In the genomic region with DNA sequence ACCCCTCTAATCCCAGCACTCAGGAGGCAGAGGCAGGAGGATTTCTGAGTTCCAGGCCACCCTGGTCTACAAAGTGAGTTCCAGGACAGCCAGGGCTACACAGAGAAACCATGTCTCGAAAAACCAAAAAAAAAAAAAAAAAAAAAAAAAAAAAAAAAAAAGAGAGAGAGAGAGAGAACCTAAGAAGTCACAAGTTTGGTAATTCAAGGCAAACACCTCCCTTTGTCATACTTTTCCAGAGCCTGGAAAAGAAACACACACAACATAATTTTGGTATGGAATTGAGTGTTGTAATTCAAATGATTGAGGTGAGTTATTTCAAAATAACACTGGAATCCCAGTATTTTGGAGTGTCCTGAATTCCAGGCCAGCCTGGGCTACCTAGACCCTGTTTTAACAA, we compare ENCODE assay signal across 24 mouse cellular contexts. TPM values are rescaled to one million over a fixed set of nuclear protein-coding genes. Genes with fewer than 3 reads are reported as not detected.
DNase-seq lines count a peak whose midpoint lies in the region; ATAC-seq and TF ChIP-seq lines count a peak whose summit lies in the region.
"Not testable (repeated sequence)": the region's sequence is repeated elsewhere in the genome, so short reads cannot be mapped to it uniquely, and the experiment has no call there.
"Had no signal": no experiment of that assay in that cellular context is flagged by ENCODE, and none has a peak within 500 bp of the region (broad histone marks: within the 10 kb centered on the region; RNA-seq: fewer than 3 reads in every experiment).

No protein-coding gene starts in this region.

- H3K4me3 ChIP-seq in CH12.LX (replicated peaks in 1 of 3; ENCODE audit: low read depth in 2 of 3, low read length in 2 of 3, poor library complexity in 1 of 3); embryonic facial prominence, embryonic 13.5 days; heart, embryonic 15.5 days; layer of hippocampus, adult 2 months; liver, embryonic 13.5 days (replicated peaks); lung, embryonic 15.5 days; neural tube, embryonic 13.5 days: not testable (repeated sequence)

- not testable (repeated sequence) for ATAC-seq in embryonic facial prominence, embryonic 13.5 days (ENCODE audit: insufficient number of reproducible peaks, insufficient read depth, low FRiP score, low TSS enrichment, low read depth); heart, embryonic 15.5 days (replicated peaks; ENCODE audit: insufficient number of reproducible peaks, insufficient read depth, low FRiP score, low read depth); liver, embryonic 13.5 days (ENCODE audit: low read depth); lung, embryonic 15.5 days (ENCODE audit: borderline replicate concordance, extremely low read depth, low FRiP score, low TSS enrichment); neural tube, embryonic 13.5 days (ENCODE audit: low read depth)

- peaks cover 12% of the 10 kb centered on the region; the same call in 1 of the 2 replicates for H3K79me2 ChIP-seq in CH12.LX (replicated peaks; ENCODE audit: control insufficient read depth, extremely low read depth, insufficient read depth, poor library complexity, severe bottlenecking)

- peaks cover 3 to 25% of the 10 kb centered on the region in 2 experiments; a peak in 3 of 4 replicates for H3K4me1 ChIP-seq in CH12.LX (ENCODE audit: control insufficient read depth in 1 of 2, insufficient read depth in 2 of 2)
- H3K4me1 ChIP-seq in embryonic facial prominence, embryonic 13.5 days; heart, embryonic 15.5 days (replicated peaks): not testable (repeated sequence)
- peaks cover 27% of the 10 kb centered on the region for H3K4me1 ChIP-seq in liver, embryonic 13.5 days (replicated peaks)
- H3K4me1 ChIP-seq in lung, embryonic 15.5 days = peaks cover 12% of the 10 kb centered on the region; the same call in 1 of the 2 replicates
- H3K4me1 ChIP-seq in neural tube, embryonic 13.5 days (replicated peaks) = peaks cover 17% of the 10 kb centered on the region

- not testable (repeated sequence) for TF ChIP-seq POLR2A in CH12.LX (IDR thresholded peaks at IDR 0.05; ENCODE audit: low read depth, low read length)

- H3K27ac ChIP-seq in CH12.LX (ENCODE audit: insufficient read depth, low read depth); embryonic facial prominence, embryonic 13.5 days; heart, embryonic 15.5 days; liver, embryonic 13.5 days; lung, embryonic 15.5 days; neural tube, embryonic 13.5 days (replicated peaks): not testable (repeated sequence)
- H3K27ac ChIP-seq in layer of hippocampus, adult 2 months = peak overlapping the region; percentile 98

- 80% methylated on average over 1 of the region's 1 CpGs for WGBS in embryonic facial prominence, embryonic 13.5 days
- 56% methylated on average over 1 of the region's 1 CpGs for WGBS in heart, embryonic 15.5 days
- 54% methylated on average over 1 of the region's 1 CpGs for WGBS in liver, embryonic 13.5 days (ENCODE audit: insufficient replicate concordance)
- WGBS in lung, embryonic 15.5 days = 46% methylated on average over 1 of the region's 1 CpGs
- WGBS in neural tube, embryonic 13.5 days = 82% methylated on average over 1 of the region's 1 CpGs

- peaks cover 22 to 54% of the 10 kb centered on the region in 2 experiments for H3K36me3 ChIP-seq in CH12.LX (replicated peaks in 1 of 2; ENCODE audit: control insufficient read depth in 1 of 2, insufficient read depth in 1 of 2, low read length in 1 of 2)
- peaks cover 16% of the 10 kb centered on the region for H3K36me3 ChIP-seq in embryonic facial prominence, embryonic 13.5 days
- H3K36me3 ChIP-seq in heart, embryonic 15.5 days = not testable (repeated sequence)
- peaks cover 26% of the 10 kb centered on the region for H3K36me3 ChIP-seq in liver, embryonic 13.5 days
- 0 out of 2 replicates have a peak, but pooled peaks cover 21% of the 10 kb centered on the region for H3K36me3 ChIP-seq in lung, embryonic 15.5 days
- H3K36me3 ChIP-seq in neural tube, embryonic 13.5 days = peaks cover 17% of the 10 kb centered on the region

- dilution Hi-C loops in CH12.LX (cut with MboI; ENCODE audit: extremely low pct_ligation_motif_present, extremely low pct_unique_long_range_greater_than_20kb, low sequenced_read_pairs) = not testable (repeated sequence)

- peak overlapping the region; percentile 72; the same call in 1 of the 2 replicates for H3K4me2 ChIP-seq in CH12.LX (ENCODE audit: insufficient read depth, low read depth, poor library complexity, severe bottlenecking)
- 0 out of 2 replicates have a peak overlapping the region, but pooled peaks have one; percentile 69 for H3K4me2 ChIP-seq in embryonic facial prominence, embryonic 13.5 days
- H3K4me2 ChIP-seq in heart, embryonic 15.5 days = peak overlapping the region; percentile 83; the same call in 1 of the 2 replicates
- H3K4me2 ChIP-seq in liver, embryonic 13.5 days = peak overlapping the region; percentile 90; the same call in 1 of the 2 replicates
- peak overlapping the region; percentile 85 for H3K4me2 ChIP-seq in lung, embryonic 15.5 days
- peak overlapping the region; percentile 64; the same call in 1 of the 2 replicates for H3K4me2 ChIP-seq in neural tube, embryonic 13.5 days

- DNase-seq in CH12.LX (ENCODE audit: extremely low read depth); layer of hippocampus, adult 2 months (ENCODE audit: low spot score in 2 of 2); liver, embryonic 13.5 days: not testable (repeated sequence)

- in situ Hi-C loops in CH12.LX (cut with MboI; ENCODE audit: low pct_ligation_motif_present, low pct_unique_long_range_greater_than_20kb, low sequenced_read_pairs) = not testable (repeated sequence)

- not testable (repeated sequence) for TF ChIP-seq CTCF in CH12.LX (conservative IDR thresholded peaks at IDR 0.05 in 1 of 2, IDR thresholded peaks at IDR 0.05 in 1 of 2; ENCODE audit: low read depth in 2 of 2, low read length in 2 of 2); layer of hippocampus, adult 2 months (conservative IDR thresholded peaks at IDR 0.05)

- not testable (repeated sequence) for H3K9me3 ChIP-seq in CH12.LX (replicated peaks; ENCODE audit: low read length); embryonic facial prominence, embryonic 13.5 days; heart, embryonic 15.5 days (replicated peaks); liver, embryonic 13.5 days (replicated peaks); lung, embryonic 15.5 days; neural tube, embryonic 13.5 days

- not testable (repeated sequence) for H3K27me3 ChIP-seq in CH12.LX (replicated peaks); embryonic facial prominence, embryonic 13.5 days; heart, embryonic 15.5 days; liver, embryonic 13.5 days; lung, embryonic 15.5 days; neural tube, embryonic 13.5 days

- not testable (repeated sequence) for TF ChIP-seq RAD21 in CH12.LX (IDR thresholded peaks at IDR 0.05; ENCODE audit: low read depth, low read length)

- not testable (repeated sequence) for H3K9ac ChIP-seq in CH12.LX (ENCODE audit: insufficient read depth, low read depth); embryonic facial prominence, embryonic 13.5 days; heart, embryonic 15.5 days; liver, embryonic 13.5 days; lung, embryonic 15.5 days; neural tube, embryonic 13.5 days

- TF ChIP-seq EP300 in CH12.LX (IDR thresholded peaks at IDR 0.05; ENCODE audit: low read length) = not testable (repeated sequence)

TF ChIP-seq in CH12.LX, 34 proteins besides CTCF, POLR2A, EP300 and RAD21:
- peak; percentile 63; the same call in 1 of the 2 replicates for TF ChIP-seq ZNF384 (IDR thresholded peaks at IDR 0.05; ENCODE audit: low read depth, low read length)

RNA-seq across cellular contexts. Expression of gene Pisd, which starts 1.0 kb away (rescaled TPM):
- total RNA-seq in CH12.LX (2012; rRNA removed) (45.2 and 48.5 TPM in 2 replicates), CH12.LX (2014; rRNA removed) (54.4 and 57.1 TPM in 2 replicates)
- polyA plus RNA-seq in CH12.LX (2012; ENCODE audit: insufficient read length, low read depth) = 52.1 and 54.8 TPM in 2 replicates
- 51.2 and 56.4 TPM in 2 replicates for polyA plus RNA-seq in embryonic facial prominence, embryonic 13.5 days (2015; fragmentation: Nextera tagmentation; extraction: Ambion mirVana)
- polyA plus RNA-seq in heart, embryonic 15.5 days (2015; fragmentation: Nextera tagmentation; extraction: Ambion mirVana) = 38.7 and 49.8 TPM in 2 replicates
- 10 to 100 TPM; 61.7 to 67.0 TPM for total RNA-seq in layer of hippocampus, adult 2 months (2021)
- 35.2 and 37.9 TPM in 2 replicates for polyA plus RNA-seq in liver, embryonic 13.5 days (2015; fragmentation: Nextera tagmentation; extraction: Ambion mirVana)
- 63.5 and 65.4 TPM in 2 replicates for polyA plus RNA-seq in lung, embryonic 15.5 days (2015; fragmentation: Nextera tagmentation; extraction: Ambion mirVana)
- 82.2 and 82.6 TPM in 2 replicates for polyA plus RNA-seq in neural tube, embryonic 13.5 days (2015; fragmentation: Nextera tagmentation; extraction: Ambion mirVana)

RNA-seq across cellular contexts. Expression of gene Gm20671, which starts 40.5 kb away (rescaled TPM):
- 0.81 TPM in 1 of 2 replicates, not detected in the other for total RNA-seq in CH12.LX (2012; rRNA removed)
- not detected in 2 replicates for total RNA-seq in CH12.LX (2014; rRNA removed)
- not detected in 2 replicates for polyA plus RNA-seq in CH12.LX (2012; ENCODE audit: insufficient read length, low read depth)
- polyA plus RNA-seq in embryonic facial prominence, embryonic 13.5 days (2015; fragmentation: Nextera tagmentation; extraction: Ambion mirVana) = not detected in 2 replicates
- polyA plus RNA-seq in heart, embryonic 15.5 days (2015; fragmentation: Nextera tagmentation; extraction: Ambion mirVana) = not detected in 2 replicates
- not detected for total RNA-seq in layer of hippocampus, adult 2 months (2021)
- polyA plus RNA-seq in liver, embryonic 13.5 days (2015; fragmentation: Nextera tagmentation; extraction: Ambion mirVana) = not detected in 2 replicates
- not detected in 2 replicates for polyA plus RNA-seq in lung, embryonic 15.5 days (2015; fragmentation: Nextera tagmentation; extraction: Ambion mirVana)
- polyA plus RNA-seq in neural tube, embryonic 13.5 days (2015; fragmentation: Nextera tagmentation; extraction: Ambion mirVana) = not detected in 2 replicates
- total RNA-seq: adrenal gland, adult 8-10 months; adrenal gland, postnatal 25 days; gastrocnemius, postnatal 25 days; heart, postnatal 14 days; heart, postnatal 4 days had no signal
- polyA plus RNA-seq: activated CD4-positive, CD25-positive, alpha-beta regulatory T cell, adult 4 months; cortical plate, adult 2 months; embryonic facial prominence, embryonic 10.5 days; embryonic facial prominence, embryonic 14.5 days; forebrain, embryonic 10.5 days; forebrain, embryonic 13.5 days; forebrain, embryonic 16.5 days; frontal cortex, adult 2 months; heart, embryonic 12.5 days; heart, embryonic 16.5 days; hindbrain, embryonic 11.5 days; hindbrain, embryonic 16.5 days had no signal
